Mouse (Mus musculus) heart, embryonic 11.5 days (tissue): ENCODE measurements at regions not wholly inside any gene's neighbourhood (a gene's known extent, or its start where the extent isn't known, plus 50 kb on each side); places are given as distances from the start of the nearest gene placed in this dataset.

ENCODE experiments used
- ATAC-seq: fragments of 200-750 bp; cut with Nextera tagmentation; replicated peaks from 2 replicates; pipeline ENCODE4 v1.8.0; 2017; ENCODE audit warnings: moderate library complexity; ENCODE audit not compliant: insufficient number of reproducible peaks, low FRiP score, low TSS enrichment
- H3K27ac ChIP-seq: fragments of 300-500 bp; sonication (generic); 2 replicates; pipeline ENCODE4 v1.5.1; 2014; ENCODE audit warnings: mild to moderate bottlenecking, low read depth, low read length
- H3K27me3 ChIP-seq: fragments of 300-500 bp; sonication (generic); 2 replicates; pipeline ENCODE4 v1.6.1; 2014; ENCODE audit warnings: mild to moderate bottlenecking, low read length, mixed read lengths; ENCODE audit not compliant: control insufficient read depth, insufficient read depth
- H3K36me3 ChIP-seq: fragments of 300-500 bp; sonication (generic); 2 replicates; pipeline ENCODE4 v1.6.1; 2014; ENCODE audit warnings: mild to moderate bottlenecking, low read length, moderate library complexity, mixed read lengths; ENCODE audit not compliant: control insufficient read depth, insufficient read depth
- H3K4me1 ChIP-seq: fragments of 300-500 bp; sonication (generic); 2 replicates; pipeline ENCODE4 v1.6.1; 2014; ENCODE audit warnings: low read length; ENCODE audit not compliant: control insufficient read depth, insufficient read depth
- H3K4me2 ChIP-seq: fragments of 300-500 bp; sonication (generic); 2 replicates; pipeline ENCODE4 v1.6.1; 2014; ENCODE audit warnings: mild to moderate bottlenecking, moderate library complexity
- H3K4me3 ChIP-seq: fragments of 300-500 bp; sonication (generic); 2 replicates; pipeline ENCODE4 v1.5.1; 2014; ENCODE audit warnings: low read depth, low read length
- H3K9ac ChIP-seq: fragments of 300-500 bp; sonication (generic); 2 replicates; pipeline ENCODE4 v1.6.1; 2014; ENCODE audit warnings: mild to moderate bottlenecking, low read depth, low read length, moderate library complexity
- H3K9me3 ChIP-seq: fragments of 300-500 bp; sonication (generic); replicated peaks from 2 replicates; pipeline ENCODE4 v1.6.1; 2016; ENCODE audit warnings: low read length; ENCODE audit not compliant: control insufficient read depth
- WGBS: fragments of 180-500 bp; shearing (Covaris S2); extraction: QIAGEN DNeasy Blood & Tissue Kit; methylation state at CpG from one replicate; pipeline ENCODE4 v1.1.7; 2014; ENCODE audit not compliant: insufficient replicate concordance; 5-methylcytosine and 5-hydroxymethylcytosine counted together

DNA sequence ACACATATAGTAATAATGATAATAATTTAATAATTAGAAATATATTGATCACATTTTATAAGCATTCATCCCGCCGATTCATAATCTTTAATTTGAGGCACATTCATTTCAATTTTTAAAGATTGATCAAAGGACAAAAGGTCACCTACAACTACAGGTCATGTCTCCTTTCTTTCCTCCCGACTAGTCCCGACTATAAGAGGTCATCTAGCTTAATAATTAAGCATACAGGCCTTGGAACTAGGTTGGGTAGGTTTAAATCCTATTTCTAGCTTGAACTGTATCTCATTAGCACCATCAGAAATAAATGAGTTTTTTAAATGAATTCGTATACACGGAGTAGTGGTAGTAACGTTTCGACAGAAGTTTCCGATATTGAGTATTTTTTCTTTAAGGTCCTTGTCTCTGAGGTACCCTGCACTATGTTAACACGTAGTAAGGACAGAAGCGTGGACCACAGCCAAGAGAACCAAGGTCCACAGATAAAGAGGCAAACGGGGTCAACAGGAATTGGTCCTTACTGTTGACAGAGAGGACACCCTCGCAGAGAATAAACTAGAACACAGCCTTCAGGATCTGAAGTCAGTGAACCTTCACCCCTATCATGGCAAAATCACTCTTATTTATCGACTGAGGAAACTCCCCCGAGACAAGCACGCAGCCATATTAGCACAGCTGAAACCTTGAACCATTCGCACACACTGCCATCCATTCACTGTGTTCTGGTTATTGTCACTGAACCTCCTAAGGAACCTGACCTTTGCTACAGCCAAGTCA is 185.8 kb upstream of the Jmjd1c start:
- WGBS, result 40% methylated on average over 17 of the region's 17 CpGs
- Histone ChIP-seq H3K4me2 (peak overlapping the region; percentile 40), H3K27ac (peak overlapping the region; percentile 62; the same call in 1 of the 2 replicates), H3K4me1 (peaks cover 40% of the 10 kb centered on the region), H3K4me3 (peak overlapping the region; percentile 16), H3K9ac (no peak overlapping the region), H3K9me3 (no peaks in the 10 kb centered on the region), H3K36me3 (no peaks in the 10 kb centered on the region), H3K27me3 (no peaks in the 10 kb centered on the region)
- no peak for ATAC-seq

DNA sequence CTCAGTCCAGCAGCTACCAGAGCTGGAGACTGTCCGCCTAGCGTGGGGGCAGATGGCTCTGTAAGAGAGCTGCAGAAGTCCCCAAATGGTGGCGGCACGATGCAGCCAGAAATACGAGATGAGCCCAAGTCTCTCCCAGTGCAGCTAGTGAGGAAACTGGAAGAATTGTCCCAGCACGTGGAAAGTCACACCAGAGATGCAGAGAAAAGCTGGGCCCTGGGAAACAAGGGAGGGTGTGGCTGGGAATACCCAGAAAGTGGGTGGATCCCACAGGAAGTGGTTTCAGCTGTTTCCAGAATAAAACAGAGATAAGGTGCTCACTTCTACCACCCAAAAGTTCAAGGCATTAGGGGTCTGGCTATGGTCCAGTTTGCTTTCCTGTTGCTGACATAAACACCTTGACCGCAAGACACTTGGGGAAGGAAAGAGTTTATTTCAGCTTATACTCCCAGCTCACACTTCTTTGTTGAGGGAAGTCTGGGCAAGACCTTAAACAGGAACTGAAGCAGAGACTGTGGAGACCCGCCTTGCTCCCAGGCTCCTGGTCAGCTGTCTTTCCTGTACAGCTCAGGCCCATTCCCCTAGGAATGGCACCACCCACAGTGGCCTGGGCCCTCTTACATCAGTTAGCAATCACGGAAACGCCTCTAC is 184.5 kb upstream of the Jmjd1c start:
- H3K27me3 ChIP-seq, result no peaks in the 10 kb centered on the region
- H3K4me2 ChIP-seq, result peak overlapping the region; percentile 47
- H3K4me1 ChIP-seq, result peaks cover 40% of the 10 kb centered on the region
- no peak; the same call in 1 of the 2 replicates for ATAC-seq
- peak overlapping the region; percentile 62; the same call in 1 of the 2 replicates for H3K27ac ChIP-seq
- no peak overlapping the region for H3K9ac ChIP-seq
- H3K36me3 ChIP-seq, result no peaks in the 10 kb centered on the region
- 37% methylated on average over 10 of the region's 10 CpGs for WGBS
- H3K4me3 ChIP-seq, result peak overlapping the region; percentile 16; the same call in 1 of the 2 replicates
- H3K9me3 ChIP-seq, result no peaks in the 10 kb centered on the region

DNA sequence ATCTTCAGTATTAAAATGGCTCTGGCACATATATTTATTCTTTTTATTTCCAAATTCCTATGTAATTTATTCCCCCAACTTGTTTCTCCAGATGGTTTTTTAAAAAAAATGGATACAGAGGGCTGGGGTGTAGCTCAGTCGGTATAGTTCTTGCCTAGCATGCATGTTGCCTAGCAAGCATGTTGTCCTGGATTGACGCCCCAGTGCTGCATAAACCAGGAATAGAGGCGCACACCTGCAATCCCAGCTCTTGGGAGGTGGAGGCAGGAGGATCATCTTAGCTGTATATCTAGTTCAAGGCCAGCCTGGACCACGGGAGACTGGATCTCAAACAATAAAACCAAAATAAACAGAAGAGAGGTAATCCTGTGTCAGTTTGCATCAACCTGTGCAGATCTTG is 183.5 kb upstream of the Jmjd1c start:
- ATAC-seq, result no peak
- H3K36me3 ChIP-seq, result no peaks in the 10 kb centered on the region

DNA sequence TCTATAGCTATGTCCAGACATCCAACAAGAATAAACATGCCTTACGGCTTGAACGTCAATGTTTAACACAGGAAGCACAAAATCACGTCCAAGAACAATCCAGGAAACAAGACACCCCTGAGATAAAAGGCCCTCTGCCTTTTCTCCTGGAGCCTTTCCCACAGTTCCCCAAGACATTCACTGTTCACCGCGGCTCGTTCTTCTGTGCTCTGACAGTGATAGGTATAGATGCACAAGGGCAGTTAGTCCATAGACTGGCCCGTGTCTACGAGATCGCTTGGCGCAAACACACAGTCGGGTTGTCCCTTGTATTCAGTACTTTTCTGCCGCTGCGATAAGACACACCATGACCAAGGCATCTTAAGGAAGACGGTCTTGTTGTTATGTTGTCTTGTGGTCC is 182.7 kb upstream of the Jmjd1c start:
- Histone ChIP-seq H3K4me3 (no peak overlapping the region), H3K27ac (peak overlapping the region; percentile 50; the same call in 1 of the 2 replicates), H3K27me3 (no peaks in the 10 kb centered on the region), H3K4me2 (peak overlapping the region; percentile 50), H3K9me3 (no peaks in the 10 kb centered on the region), H3K36me3 (no peaks in the 10 kb centered on the region), H3K4me1 (peaks cover 34% of the 10 kb centered on the region), H3K9ac (no peak overlapping the region)
- ATAC-seq, result no peak
- 55% methylated on average over 14 of the region's 14 CpGs for WGBS

More for the DNA sequence above, 183.5 kb upstream of the Jmjd1c start:
- Histone ChIP-seq H3K27ac (no peak overlapping the region), H3K9me3 (no peaks in the 10 kb centered on the region), H3K4me1 (peaks cover 40% of the 10 kb centered on the region), H3K4me3 (no peak overlapping the region), H3K27me3 (no peaks in the 10 kb centered on the region), H3K9ac (no peak overlapping the region), H3K4me2 (no peak overlapping the region)
- 86% methylated on average over 4 of the region's 4 CpGs for WGBS

DNA sequence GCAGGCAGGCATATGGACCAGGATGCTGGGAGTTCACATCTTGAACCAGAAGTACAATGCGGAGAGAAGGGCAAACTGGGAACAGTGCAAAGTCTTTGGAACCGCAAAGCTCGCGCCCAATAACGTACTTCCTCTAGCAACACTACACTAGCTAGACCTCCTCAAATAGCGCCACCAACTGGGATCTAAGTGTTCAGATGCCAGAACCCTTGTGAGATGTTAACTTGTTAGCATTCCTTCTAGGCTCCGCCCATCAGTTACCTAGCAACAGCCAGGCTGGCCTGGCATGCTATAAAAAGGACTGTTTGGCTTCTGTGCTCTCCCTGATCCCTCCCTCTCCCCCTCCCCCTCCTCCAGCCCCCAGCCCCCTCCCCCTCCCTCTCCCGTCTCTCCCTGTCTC is 182.3 kb upstream of the Jmjd1c start:
- no peak; the same call in 1 of the 2 replicates for ATAC-seq
- H3K27me3 ChIP-seq, result no peaks in the 10 kb centered on the region
- H3K4me3 ChIP-seq, result no peak overlapping the region
- 33% methylated on average over 7 of the region's 8 CpGs for WGBS
- H3K4me1 ChIP-seq, result peaks cover 34% of the 10 kb centered on the region
- no peaks in the 10 kb centered on the region for H3K36me3 ChIP-seq
- no peak overlapping the region for H3K9ac ChIP-seq
- H3K9me3 ChIP-seq, result no peaks in the 10 kb centered on the region
- H3K4me2 ChIP-seq, result peak overlapping the region; percentile 50
- H3K27ac ChIP-seq, result peak overlapping the region; percentile 50; the same call in 1 of the 2 replicates

DNA sequence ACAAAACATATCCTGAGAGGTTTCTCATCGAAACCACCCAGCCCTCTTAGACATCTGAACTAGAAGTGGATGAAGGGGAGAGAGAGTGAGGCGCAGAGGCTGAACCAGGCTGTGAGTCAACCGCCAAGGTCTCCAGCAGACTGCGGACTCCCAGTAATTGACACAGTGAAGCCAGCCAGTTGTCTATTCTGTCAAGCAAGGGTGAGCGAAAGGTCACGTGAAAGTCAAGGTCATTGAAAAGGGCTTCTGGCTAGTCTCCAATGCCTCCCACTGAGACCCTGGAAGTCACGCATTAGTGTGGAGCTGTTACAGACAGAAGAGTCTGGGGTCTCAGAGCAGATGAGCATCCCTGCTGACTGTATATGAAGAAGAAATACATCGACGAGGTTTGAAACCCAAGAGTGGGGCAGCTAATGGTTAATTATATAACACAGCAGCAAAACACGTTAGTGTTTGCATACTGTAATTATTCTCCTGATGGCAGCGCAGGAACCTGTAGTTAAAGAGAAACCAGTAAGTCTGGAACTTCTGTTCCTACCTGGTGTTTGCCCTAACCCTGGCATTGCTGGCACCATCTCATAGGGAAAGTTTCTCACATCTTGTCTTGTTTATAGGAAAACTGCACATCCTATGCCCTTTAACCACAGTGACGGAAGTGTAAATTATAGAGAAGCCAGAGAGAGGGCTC is 181.5 kb upstream of the Jmjd1c start:
- no peak for ATAC-seq
- H3K9me3 ChIP-seq, result no peaks in the 10 kb centered on the region
- 47% methylated on average over 12 of the region's 12 CpGs for WGBS
- H3K9ac ChIP-seq, result no peak overlapping the region
- H3K27ac ChIP-seq, result peak overlapping the region; percentile 46; the same call in 1 of the 2 replicates
- no peaks in the 10 kb centered on the region for H3K27me3 ChIP-seq
- no peaks in the 10 kb centered on the region for H3K36me3 ChIP-seq
- no peak overlapping the region for H3K4me3 ChIP-seq
- peaks cover 36% of the 10 kb centered on the region for H3K4me1 ChIP-seq
- peak overlapping the region; percentile 25 for H3K4me2 ChIP-seq

DNA sequence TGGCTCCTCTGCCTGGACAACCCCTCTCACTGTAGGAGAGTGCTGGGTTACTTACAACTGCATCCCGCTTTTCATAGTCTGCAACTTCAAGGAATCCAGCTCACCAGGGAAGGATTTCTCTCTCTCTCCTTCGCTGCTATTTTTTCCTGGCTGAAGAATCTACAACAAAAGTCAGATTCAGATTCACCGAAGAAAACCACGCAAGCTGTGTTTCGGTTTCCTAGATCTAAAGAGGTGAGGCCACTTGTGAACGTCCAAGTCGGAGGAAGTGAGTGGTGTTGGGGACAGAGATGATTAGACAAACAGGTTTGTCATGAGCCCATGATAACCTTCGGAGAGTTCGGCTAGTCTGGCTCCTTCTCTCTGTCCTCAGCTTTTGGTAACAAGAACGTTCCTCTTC is 180.1 kb upstream of the Jmjd1c start:
- Histone ChIP-seq H3K36me3 (no peaks in the 10 kb centered on the region), H3K9ac (no peak overlapping the region), H3K4me1 (peaks cover 33% of the 10 kb centered on the region), H3K27me3 (no peaks in the 10 kb centered on the region), H3K4me3 (no peak overlapping the region), H3K27ac (no peak overlapping the region), H3K9me3 (no peaks in the 10 kb centered on the region), H3K4me2 (peak overlapping the region; percentile 14; the same call in 1 of the 2 replicates)
- 40% methylated on average over 10 of the region's 10 CpGs for WGBS
- ATAC-seq, result no peak

DNA sequence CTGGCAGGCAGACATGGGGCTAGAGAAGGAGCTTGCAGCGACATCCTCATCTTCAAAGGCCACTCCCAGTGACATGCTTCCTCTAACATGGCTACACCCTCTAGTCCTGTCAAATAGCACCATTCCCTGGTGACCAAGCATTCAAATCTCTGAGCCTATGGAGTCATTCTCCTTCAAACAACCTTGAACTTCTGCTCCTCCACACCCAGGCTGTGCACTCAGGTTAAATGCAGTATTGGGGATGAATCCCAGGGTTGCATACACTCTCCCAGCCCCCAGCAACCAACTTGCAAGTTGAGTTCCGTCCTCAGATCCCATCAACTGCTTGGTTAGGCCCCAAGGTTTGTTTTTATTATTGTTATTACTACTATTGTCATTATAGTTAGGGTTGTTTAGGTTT is 178.2 kb upstream of the Jmjd1c start:
- Histone ChIP-seq H3K9ac (no peak overlapping the region), H3K27me3 (no peaks in the 10 kb centered on the region), H3K9me3 (no peaks in the 10 kb centered on the region), H3K4me3 (no peak overlapping the region), H3K36me3 (no peaks in the 10 kb centered on the region), H3K27ac (no peak overlapping the region), H3K4me1 (peaks cover 40% of the 10 kb centered on the region), H3K4me2 (no peak overlapping the region)
- 89% methylated on average over 2 of the region's 2 CpGs for WGBS
- no peak for ATAC-seq
